Mouse (Mus musculus) induced T-regulatory cell, adult 2 months (primary cell): ENCODE measurements around the gene Lmod2.

ENCODE experiments used
- DNase-seq: peaks from one replicate; pipeline ENCODE4 v3.0.0-alpha.2; 2012; ENCODE audit warnings: low read depth

Gene Lmod2

DNA sequence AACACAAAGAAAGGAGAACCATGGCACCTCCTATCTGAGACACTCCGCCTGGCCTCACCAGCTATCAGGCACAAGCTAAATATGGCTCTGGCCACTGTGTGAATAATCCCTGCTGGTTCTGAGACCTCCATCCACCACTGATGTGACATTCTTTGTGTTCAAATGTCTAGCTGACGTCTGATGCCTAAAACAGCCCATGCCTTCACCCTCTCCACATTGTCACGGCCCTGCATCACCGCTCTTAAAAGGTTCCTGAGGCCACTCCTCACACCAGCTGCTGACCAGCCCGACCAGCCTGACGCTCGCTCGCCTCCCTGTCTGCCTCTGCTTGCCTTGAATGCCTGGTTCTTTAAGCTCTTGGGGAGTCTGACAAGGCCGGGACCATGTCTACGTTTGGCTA lies at the start of gene Lmod2:
TSS of gene Lmod2 (plus strand) at position 263 of the 400 bp plus-strand sequence.
- no peak for DNase-seq

DNA sequence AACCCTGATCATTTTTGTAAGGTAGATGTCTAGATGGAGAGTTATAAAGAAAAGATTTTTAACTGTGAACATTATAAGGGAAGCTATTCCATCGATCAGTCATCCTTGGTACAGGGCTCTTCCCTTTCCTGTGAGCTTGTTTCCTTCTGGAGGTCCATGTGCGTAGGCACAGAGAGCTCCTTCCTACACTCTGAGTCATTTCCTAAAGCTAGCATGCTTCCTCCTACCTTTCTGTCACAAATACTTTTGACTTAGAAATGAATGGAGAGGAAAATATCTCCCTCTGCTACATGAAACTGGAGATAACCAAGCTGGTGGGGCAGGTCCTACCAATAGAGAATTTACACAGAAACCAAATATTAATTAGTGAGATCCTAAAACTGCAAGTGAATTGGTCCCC lies 47.8 kb upstream of the Lmod2 start:
- DNase-seq = no peak

DNA sequence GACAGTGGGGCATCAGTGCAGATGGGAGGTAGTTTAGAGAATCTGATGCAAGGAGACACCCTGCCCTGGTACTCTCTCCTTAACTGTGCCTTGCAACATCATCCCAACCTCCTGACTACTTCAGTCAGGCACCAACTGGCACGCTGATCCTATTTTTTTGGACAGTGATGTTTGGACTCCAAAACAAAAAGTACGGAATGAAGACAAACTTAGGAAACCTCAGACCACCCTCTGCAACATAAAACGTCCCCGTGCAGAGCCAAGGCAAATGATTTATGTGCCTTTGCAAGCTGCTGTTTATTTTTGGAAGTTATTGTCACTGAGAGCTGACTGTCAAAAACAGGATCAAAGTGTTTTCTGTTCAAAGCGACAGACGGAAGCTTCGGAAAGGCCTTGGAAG lies 45.5 kb upstream of the Lmod2 start:
- DNase-seq = no peak

DNA sequence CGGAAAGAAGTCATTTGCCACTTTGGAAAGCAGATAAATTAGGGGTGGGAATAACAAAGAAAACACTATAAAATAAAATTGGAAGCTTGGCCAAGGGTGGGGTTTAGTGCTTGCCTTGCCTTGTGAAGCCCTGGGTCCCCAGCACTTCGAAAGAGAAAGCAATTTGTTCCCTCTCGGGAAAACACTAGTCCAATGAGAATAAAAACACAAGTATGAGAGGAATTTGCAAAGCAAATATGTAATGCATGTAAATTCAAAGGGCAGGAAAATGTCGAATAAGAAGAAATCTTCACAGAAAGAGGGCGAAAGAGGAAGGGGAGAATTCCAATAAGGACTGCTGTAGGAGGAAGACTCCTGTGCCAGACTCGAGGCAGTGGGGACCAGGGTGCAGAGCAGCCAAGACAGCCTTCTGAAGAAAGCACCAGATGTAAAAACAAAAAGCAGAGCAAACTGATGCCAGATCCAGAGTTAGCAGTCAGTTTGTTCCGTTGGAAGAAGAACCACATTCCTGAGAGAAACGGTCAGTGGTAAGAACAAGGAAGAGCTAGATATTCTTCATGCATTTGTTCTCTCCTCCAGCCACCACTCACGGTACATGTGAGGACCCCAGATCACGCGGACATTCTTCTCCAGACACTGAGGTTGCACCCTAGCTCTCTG lies 43.0 kb upstream of the Lmod2 start:
- no peak for DNase-seq

DNA sequence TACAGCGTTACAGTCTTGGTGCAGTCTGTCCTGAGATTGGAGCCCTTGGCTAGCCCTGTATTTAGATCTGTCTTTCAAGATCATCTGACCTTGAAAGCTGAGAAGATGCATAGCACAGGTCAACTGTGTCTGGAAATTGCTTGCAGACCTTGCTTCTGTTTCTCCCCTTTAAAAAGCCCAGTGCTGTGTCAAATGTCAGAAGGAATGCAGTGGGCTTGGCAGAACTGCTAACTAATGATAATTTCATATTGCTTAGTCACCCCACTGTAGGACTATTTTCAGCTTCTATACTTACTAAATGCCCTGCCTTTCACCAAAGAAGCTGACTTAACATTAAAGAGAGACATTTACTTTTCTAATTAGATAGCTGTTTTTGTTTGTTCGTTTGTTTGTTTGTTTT lies 42.1 kb upstream of the Lmod2 start:
- DNase-seq = no peak

DNA sequence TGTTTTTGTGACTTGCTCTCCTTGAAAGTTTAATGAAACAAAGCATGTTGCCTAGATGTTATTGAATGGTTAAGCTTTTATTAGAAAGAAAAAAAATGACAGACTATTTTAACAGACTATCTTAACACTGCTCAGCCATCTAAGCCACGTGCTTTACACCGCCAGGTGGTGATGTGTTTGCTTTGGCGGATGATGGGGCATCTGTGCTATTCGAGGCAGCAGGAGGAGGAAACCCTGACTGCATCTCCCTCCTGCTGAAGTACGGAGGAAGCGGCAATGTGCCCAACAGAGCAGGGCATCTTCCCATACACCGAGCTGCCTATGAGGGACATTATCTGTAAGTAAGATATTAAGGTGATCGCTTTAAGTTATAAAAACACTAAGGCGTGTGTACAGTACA lies 33.5 kb upstream of the Lmod2 start:
- no peak for DNase-seq

DNA sequence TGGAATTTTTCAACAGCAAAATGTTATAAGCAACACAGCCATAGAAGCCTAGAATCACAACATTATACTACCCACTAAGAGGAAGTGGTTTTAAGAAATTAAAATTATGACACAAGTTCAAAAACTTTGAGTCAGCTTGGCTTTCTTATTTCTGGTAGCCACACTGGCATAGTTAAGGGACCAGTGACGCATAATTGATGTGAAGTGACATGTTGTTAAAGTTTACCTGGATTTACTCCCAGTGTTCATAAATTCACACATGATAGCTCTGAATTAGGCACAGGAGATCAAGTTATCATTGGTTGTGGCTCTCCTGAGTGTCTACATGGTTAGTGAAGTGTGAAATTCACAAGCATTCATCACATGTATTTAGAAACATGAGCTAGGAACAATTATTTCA lies 32.7 kb upstream of the Lmod2 start:
- no peak for DNase-seq

DNA sequence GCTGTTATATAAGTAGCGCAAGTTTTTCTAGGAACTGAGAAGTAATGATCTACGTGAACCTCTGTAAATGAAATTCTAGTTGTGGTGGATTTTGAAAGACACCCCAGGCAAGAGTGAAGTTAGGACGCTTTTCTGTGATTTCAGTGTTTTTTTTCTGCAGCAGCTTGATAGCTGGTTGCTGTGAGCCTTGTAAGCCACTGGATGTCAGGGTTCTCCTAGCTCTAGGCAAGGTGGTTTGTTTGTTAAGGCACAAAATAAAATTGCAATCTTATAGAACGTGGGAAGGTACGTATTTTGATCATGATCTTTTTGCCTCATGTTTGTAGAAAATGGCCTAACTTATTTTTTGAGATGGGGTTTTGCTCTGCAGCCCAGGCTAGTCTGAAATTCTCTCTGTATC lies 28.6 kb upstream of the Lmod2 start:
- DNase-seq = no peak

DNA sequence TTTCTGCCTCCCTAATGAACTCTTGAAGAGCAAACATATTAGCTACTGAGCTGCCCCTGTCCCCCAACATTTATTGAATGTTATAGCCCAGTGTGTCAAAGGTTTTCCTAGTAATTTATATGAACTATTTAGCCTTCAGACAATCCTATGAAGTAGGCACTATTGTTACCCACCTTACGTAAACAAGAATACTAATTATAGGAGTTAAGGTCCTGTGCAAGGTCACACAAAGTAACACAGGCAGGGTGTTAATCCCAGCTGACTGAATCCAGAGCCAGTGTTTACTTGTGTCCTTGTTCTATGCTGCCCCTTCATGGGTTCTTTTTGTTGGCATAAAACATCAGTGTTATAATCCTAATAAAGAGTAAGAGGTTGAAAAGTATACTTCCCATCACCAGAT lies 27.9 kb upstream of the Lmod2 start:
- no peak for DNase-seq

DNA sequence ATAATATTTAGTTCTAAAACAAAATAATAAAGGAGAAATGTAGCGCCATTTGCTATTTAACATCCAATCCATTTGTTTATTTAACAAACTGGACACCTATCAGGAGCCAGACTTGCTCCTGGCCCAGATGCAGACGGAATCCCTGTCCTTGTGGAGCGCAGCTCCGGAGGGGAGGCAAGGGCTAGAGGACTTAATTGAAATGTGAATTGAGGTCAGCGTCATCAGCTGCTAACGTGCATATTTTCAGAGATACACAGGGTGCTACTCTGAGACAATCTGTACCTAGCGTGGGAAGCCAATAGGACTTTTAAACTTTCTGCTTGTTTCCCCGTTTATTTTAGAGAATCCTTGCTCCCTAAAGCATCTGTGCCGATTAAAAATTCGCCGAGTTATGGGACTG lies 27.3 kb upstream of the Lmod2 start:
- DNase-seq = no peak

DNA sequence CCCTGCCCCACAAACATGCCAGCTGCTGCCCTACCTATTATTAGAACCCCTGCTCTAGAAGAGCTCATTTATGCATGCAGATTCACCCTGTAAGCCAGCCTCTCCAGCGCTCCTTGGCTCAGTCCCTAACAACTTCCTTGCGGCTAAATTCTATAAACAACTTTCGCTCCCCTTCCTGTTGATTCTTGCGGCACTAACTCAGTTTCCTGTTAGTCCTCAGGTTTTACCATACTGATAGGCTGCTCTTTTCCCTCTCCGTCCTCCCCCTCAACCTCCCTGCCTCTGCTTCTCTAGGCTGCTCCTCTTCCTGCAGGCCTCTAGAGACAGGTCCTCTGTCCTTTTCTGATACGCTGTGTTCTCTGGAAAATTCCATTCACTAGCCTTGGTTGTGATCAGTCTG lies 26.4 kb upstream of the Lmod2 start:
- no peak for DNase-seq

DNA sequence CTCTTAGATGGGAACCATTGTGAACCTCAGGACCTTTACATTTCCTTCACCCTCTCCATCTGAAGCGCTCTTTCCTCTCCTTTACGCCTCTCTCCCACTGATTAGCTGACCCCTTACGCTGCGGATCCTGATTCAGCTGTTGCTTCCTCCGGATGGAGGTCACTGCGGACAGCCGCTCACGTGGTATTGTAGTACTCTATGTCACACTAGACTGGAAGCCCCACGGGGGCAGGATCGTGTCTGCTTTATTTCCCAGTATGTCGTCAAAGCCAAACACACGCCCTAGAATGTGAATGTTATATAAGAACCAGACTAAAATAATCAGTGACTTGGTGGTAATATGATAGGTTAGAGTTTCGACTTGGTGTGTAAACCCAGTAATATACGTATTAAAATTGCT lies 25.1 kb upstream of the Lmod2 start:
- no peak for DNase-seq

DNA sequence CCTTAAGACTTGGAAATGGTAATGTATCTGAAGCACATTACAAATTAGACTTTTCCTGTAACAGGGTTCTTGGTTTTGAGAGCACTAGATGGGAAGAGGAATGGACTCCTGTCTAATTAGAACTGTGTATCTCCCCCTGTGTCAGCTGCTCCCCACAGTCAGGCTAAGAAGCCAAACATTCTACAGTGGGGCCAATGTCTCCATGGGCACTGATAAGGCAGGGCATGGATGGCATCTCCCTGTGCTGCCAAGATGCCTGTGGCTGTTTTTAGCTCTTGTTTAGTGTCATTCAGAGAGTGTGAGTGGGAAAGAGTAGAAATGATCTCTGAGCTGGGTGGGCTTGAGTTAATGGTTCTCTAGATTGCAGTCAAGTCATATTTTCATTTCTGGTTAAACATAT lies 24.2 kb upstream of the Lmod2 start:
- DNase-seq = no peak

DNA sequence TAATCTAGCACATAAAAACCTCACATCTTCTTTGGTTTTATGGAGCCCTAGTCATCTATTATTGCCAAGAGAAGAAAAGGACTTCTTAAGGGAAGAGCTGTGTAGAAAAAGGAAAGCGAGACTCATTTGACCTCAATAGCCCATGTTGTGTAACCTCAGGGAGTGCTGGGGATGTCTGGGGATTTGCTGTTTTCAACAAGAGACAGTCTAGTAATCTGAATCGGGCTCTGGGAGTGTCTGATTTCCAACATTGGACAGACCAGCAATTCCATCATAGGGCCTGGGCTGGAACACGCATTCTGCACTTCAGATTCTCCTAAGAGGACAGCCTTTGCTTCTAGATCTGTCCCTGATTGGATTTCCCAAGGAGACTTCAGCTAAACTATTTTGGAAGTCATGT lies 14.1 kb upstream of the Lmod2 start:
- DNase-seq = no peak

DNA sequence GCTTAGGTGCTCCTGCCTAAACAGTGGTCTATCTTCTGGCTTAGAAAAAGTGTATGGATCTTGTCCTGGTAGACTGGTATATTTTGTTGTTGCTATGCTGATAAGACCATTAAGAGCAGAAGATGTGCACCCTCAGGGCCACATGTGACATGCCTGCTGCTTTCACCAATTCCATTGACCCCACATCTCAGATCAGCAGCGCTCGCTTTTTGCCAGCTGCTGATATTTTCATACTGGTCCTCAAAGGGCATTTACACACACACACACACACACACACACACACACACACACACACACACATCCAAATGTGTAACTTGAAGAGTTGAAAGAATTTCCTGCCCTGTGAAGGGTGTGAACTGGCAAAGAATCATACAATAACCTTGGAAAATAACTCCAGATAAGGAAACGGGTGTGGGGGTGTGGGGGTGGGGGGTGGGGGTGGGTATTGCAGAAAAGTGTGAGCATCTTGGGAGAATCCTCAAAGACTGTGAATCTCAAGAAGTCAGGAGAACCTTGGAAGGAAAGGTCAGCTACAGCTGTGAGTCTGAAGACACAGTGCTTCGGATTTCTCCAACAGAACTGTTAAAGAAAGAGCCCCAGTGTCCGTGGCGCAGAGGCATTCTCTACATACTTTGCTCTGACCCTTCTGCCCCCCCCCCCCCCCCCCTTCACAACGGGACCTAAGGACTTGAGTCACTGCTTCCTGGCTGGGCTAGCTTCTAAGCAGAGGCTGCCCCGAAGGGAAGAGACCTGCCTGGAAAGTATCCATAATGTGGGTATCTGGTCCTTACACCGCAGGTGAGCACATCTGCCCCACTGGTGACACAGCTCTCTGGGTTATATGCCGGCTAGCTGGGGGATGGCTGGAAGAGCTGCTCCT lies 11.9 kb upstream of the Lmod2 start:
- no peak for DNase-seq

DNA sequence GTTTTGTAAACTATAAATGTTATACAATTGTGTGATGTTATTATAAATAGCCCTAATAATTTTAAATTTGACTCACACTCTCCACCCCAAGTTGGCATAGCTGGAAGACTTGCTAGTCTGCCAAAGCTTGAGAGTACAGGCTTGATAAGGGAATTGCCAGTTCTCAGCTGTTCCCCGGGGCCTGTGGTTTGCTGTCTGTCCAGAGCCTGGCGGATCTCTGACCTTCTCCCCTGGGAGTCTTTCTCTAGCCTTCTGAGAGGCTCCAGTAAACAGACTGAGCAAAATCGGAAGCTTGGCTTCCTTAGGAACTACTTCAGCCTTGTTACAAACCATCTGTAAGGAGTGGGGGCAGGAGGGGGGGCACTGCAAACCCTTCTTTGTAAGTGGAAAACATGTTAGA lies 10.7 kb upstream of the Lmod2 start:
- DNase-seq = no peak

DNA sequence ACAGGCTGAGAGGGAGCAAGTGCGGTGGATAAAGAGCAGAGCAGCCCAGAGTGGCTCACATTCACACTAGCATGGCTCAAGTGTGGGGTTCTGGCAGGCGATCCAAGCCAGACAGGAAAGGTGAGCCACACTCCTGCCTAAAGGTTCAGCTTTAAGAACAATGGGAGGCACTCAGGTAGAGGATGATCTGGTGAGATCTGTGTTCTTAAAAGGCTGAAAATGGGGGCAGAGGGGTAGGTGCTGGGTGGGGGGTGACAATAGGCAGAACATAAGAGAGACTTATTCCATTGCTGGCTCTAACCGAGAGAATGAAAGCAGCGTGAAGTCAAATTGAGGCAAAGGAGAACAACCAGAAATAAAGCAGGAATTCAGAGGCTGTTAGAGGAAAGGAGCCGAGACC lies 7.3 kb upstream of the Lmod2 start:
- no peak for DNase-seq

DNA sequence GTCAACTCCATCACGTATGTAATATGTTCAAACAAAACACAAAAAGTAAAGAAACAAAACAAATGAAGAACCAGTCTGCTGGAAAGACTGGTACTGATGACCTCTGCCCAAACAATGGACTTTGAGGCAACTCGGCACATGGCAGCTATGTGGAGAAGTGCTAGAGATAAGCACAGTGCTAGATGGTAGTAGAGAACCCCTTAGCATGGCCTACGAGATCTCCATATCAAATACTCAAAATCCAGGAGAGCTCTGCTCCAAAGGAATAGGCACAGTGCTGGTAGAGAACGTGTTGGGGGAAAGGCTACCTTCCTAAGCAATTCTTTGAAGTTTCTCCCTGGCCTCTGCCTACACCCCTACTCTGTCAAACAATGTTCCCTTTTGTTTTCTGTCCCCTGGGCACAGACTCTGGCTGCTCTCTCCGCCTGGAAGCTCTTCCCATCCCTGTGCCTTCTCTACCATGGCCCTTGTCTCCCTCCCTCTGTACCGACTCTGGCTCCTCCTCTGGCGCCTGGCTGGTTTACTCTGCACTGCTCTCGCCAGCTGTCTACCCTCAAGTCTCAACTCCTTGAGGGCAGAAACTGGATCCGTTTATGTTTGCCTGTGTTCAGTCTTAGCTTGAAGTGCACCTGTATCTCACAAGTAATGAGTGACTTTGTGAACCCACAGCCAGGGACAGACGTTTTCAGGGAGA lies 5.9 kb upstream of the Lmod2 start:
- no peak for DNase-seq

DNA sequence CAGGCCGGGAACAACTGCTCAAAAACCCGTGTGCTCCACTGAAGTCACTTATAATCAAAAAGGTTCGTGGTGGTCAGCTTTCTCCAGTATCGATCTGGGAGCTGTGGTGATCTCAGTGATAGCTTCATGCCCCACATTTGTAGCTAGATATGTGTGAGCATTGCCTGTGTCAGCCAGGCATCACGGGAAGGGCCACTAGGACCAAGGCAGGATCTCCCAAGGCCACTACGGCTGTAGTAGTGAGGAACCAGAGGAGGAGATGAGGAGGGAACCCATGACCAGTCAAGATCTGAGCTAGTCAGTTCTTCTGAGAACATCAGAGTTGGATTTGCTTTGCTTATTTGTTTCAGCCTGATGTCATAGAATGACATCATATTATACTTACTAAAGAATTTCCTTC lies 1.6 kb downstream of the Lmod2 start:
- DNase-seq = no peak

DNA sequence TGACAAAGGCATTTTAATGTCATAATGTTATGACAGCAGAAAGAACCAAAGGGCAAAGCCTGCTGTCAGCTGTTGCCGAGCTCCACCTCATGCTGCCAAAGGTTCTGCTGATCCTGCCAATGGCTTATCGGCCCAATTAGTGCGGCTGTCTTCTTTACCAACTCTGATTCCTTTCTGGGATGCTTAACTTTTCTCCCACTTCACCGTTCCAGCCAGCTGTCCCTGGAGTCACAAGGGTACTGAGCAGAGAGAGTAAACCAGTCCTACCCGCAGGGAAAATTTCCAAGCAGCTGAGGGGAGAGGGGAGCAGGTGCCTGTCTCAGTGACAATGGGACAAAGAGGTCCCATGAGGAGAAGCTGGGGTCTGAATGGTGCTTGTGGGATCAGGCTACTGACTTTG lies 2.1 kb downstream of the Lmod2 start:
- no peak for DNase-seq

DNA sequence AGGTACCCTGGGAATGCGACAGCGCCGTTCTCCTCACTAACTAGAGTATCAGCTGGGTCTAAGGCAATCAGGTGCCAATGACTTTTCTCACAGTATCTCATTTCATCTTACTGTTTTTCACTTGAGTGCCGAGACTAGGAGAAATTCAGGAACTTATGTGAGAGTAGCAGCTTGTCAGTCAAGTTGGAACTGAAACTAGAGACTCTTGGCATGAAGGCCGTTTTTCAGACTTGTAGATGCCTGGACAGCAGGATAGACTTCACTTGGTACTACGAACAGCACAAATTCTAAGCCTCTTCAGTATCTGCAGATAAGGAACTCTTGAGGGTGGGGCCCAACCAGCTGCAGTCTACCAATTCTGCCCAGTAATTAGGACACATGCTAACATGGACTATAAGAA lies 2.6 kb downstream of the Lmod2 start:
- DNase-seq = no peak

DNA sequence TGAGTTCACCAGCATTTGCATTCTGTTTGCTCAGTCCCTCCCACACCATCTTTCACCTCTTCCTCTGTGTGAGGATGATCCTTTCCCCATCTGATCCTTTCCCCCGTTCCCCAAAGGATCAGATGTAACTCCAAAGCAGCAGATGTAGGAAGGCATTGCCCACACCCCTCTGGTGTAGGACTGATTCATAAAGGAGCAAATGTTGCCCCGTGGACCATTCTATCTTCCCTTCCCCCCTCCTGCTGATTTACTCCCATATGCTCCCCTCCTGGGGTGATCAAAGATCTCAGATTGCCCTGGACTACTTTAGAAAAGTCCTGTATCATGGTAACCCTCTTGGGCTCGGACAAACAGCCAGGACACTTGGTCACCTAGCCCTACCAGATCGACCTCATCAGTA lies 3.2 kb downstream of the Lmod2 start:
- DNase-seq = no peak

DNA sequence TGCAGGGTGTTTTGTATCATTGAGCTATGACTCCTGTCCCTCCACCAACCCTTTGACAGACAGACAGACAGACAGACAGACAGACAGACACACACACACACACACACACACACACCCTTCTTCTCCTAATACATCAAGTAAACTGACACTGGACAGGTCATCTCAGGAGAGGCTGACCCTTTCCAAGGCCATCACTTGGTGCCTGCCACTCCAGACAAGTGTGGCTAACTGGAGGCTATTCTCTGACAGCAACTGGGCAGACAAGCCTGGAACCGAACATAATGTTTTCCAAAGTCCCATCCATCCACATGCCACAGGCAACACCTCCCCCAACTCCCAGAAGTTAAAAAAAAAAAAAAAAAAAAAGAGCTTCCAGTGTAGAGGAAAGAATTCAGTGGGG lies 4.1 kb downstream of the Lmod2 start:
- no peak for DNase-seq
